Mouse (Mus musculus): ENCODE data around the gene Nin. TPM values are rescaled to one million over a fixed set of nuclear protein-coding genes. Genes with fewer than 3 reads are reported as not detected.

Nin gene
- polyA plus RNA-seq, 1 experiment from 2014 or later, result 9.4 TPM

GRCm38 (mm10) chr12:70110375-70111116 is 3.0 kb downstream of the Nin start:
- H3K4me2 ChIP-seq (ENCODE audit: low read length), result peak overlapping the region; percentile 86
- no peak for ATAC-seq
- 7% methylated on average over 23 of the region's 23 CpGs for WGBS
- H3K27ac ChIP-seq (ENCODE audit: low read depth, low read length), result peak overlapping the region; percentile 89
- peak overlapping the region; percentile 83 for H3K4me3 ChIP-seq (ENCODE audit: low read length)
- H3K9ac ChIP-seq (ENCODE audit: low read depth, low read length), result peak overlapping the region; percentile 98
- H3K27me3 ChIP-seq (replicated peaks; ENCODE audit: control insufficient read depth, insufficient read depth, low read length), result no peaks in the 10 kb centered on the region
- no peaks in the 10 kb centered on the region for H3K36me3 ChIP-seq (ENCODE audit: control insufficient read depth, insufficient read depth, low read length)
- no peaks in the 10 kb centered on the region for H3K9me3 ChIP-seq (ENCODE audit: control insufficient read depth, low read length)
- peaks cover 37% of the 10 kb centered on the region for H3K4me1 ChIP-seq (ENCODE audit: control insufficient read depth, insufficient read depth, low read depth, low read length)

- WGBS, result 31% methylated on average over 6 of the region's 6 CpGs
- H3K4me3 ChIP-seq (ENCODE audit: low read length), result peak overlapping the region; percentile 83
- ATAC-seq, result no peak
- no peak overlapping the region for H3K27ac ChIP-seq (ENCODE audit: low read depth, low read length)
- H3K9me3 ChIP-seq (ENCODE audit: control insufficient read depth, low read length), result no peaks in the 10 kb centered on the region
- peak overlapping the region; percentile 86 for H3K4me2 ChIP-seq (ENCODE audit: low read length)
- peaks cover 42% of the 10 kb centered on the region for H3K4me1 ChIP-seq (ENCODE audit: control insufficient read depth, insufficient read depth, low read depth, low read length)
- no peaks in the 10 kb centered on the region for H3K27me3 ChIP-seq (replicated peaks; ENCODE audit: control insufficient read depth, insufficient read depth, low read length)
- H3K9ac ChIP-seq (ENCODE audit: low read depth, low read length), result peak overlapping the region; percentile 98; the same call in 1 of the 2 replicates
- no peaks in the 10 kb centered on the region for H3K36me3 ChIP-seq (ENCODE audit: control insufficient read depth, insufficient read depth, low read length)
Measured at GRCm38 (mm10) chr12:70109921-70110320, 3.6 kb downstream of the Nin start.

GRCm38 (mm10) chr12:70108104-70108503 is 5.4 kb downstream of the Nin start:
- Histone ChIP-seq H3K27ac (ENCODE audit: low read depth, low read length) (no peak overlapping the region), H3K27me3 (replicated peaks; ENCODE audit: control insufficient read depth, insufficient read depth, low read length) (no peaks in the 10 kb centered on the region), H3K9ac (ENCODE audit: low read depth, low read length) (peak overlapping the region; percentile 14; the same call in 1 of the 2 replicates), H3K4me2 (ENCODE audit: low read length) (no peak overlapping the region), H3K4me3 (ENCODE audit: low read length) (no peak overlapping the region), H3K9me3 (ENCODE audit: control insufficient read depth, low read length) (no peaks in the 10 kb centered on the region), H3K4me1 (ENCODE audit: control insufficient read depth, insufficient read depth, low read depth, low read length) (peaks cover 49% of the 10 kb centered on the region), H3K36me3 (ENCODE audit: control insufficient read depth, insufficient read depth, low read length) (no peaks in the 10 kb centered on the region)
- 18% methylated on average over 2 of the region's 2 CpGs for WGBS
- no peak for ATAC-seq

DNA sequence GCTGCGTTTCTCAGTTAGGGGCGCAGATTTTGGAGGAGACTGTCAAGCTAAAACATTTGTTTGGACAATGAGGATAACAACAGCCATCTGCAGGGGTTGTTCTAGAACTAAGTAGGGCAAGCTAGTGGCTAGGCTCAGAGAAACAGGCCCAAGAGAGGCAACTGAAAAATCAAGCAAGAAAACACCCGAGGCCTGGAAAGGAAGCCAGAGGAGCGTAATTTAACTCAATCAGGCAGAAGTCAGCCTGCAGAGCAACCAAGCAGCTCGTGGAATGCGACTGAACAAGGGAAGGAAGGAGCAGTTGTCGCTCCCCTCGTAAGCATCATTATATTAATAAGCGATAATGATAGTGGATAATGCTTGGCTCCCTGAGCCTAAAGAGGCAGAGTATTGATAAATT is 7.0 kb downstream of the Nin start:
- H3K27ac ChIP-seq (ENCODE audit: low read depth, low read length), result peak overlapping the region; percentile 5
- no peaks in the 10 kb centered on the region for H3K27me3 ChIP-seq (replicated peaks; ENCODE audit: control insufficient read depth, insufficient read depth, low read length)
- H3K4me3 ChIP-seq (ENCODE audit: low read length), result no peak overlapping the region
- no peak overlapping the region for H3K9ac ChIP-seq (ENCODE audit: low read depth, low read length)
- 0 out of 2 replicates have a peak, but pooled peaks cover 2% of the 10 kb centered on the region for H3K36me3 ChIP-seq (ENCODE audit: control insufficient read depth, insufficient read depth, low read length)
- WGBS, result 35% methylated on average over 9 of the region's 9 CpGs
- no peaks in the 10 kb centered on the region for H3K9me3 ChIP-seq (ENCODE audit: control insufficient read depth, low read length)
- no peak overlapping the region for H3K4me2 ChIP-seq (ENCODE audit: low read length)
- no peak for ATAC-seq
- H3K4me1 ChIP-seq (ENCODE audit: control insufficient read depth, insufficient read depth, low read depth, low read length), result peaks cover 47% of the 10 kb centered on the region

GRCm38 (mm10) chr12:70105885-70106284 is 7.6 kb downstream of the Nin start:
- no peak overlapping the region for H3K4me2 ChIP-seq (ENCODE audit: low read length)
- no peaks in the 10 kb centered on the region for H3K27me3 ChIP-seq (replicated peaks; ENCODE audit: control insufficient read depth, insufficient read depth, low read length)
- ATAC-seq, result no peak
- peak overlapping the region; percentile 5 for H3K27ac ChIP-seq (ENCODE audit: low read depth, low read length)
- 52% methylated on average over 6 of the region's 6 CpGs for WGBS
- H3K36me3 ChIP-seq (ENCODE audit: control insufficient read depth, insufficient read depth, low read length), result 0 out of 2 replicates have a peak, but pooled peaks cover 2% of the 10 kb centered on the region
- H3K9ac ChIP-seq (ENCODE audit: low read depth, low read length), result no peak overlapping the region; the same call in 1 of the 2 replicates
- H3K4me3 ChIP-seq (ENCODE audit: low read length), result no peak overlapping the region
- peaks cover 47% of the 10 kb centered on the region for H3K4me1 ChIP-seq (ENCODE audit: control insufficient read depth, insufficient read depth, low read depth, low read length)
- H3K9me3 ChIP-seq (ENCODE audit: control insufficient read depth, low read length), result no peaks in the 10 kb centered on the region

DNA sequence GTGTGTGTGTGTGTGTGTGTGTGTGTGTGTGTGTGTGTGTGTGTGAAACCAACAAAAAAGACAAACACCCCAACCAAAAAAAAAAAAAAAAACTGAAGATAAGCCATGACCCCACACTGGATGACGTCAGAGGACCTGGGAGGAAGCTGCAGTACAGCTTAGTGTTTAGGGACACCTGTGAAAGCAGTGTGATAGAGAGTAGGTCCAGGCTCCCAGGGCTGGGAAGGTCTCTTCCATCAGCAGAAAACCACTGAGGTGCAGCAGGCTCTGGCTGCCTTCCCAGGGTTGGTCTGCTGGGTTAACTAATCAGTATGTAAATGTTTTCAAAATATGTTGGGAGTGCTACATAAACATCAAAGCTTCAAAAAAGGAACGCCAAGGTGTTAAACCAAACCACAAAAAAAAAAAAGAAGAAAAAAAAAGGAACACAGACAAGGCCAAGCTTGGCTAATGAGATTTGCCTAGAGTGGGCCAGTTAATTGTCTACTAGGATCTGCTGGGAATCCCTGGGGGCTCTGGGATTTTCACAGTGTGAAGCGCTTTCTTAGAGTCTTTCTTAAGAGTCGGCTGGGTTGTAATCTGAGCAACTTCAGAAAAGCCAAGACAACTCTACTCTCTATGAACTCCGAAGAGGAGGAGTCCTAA is 8.6 kb downstream of the Nin start:
- no peak overlapping the region for H3K27ac ChIP-seq (ENCODE audit: low read depth, low read length)
- no peaks in the 10 kb centered on the region for H3K27me3 ChIP-seq (replicated peaks; ENCODE audit: control insufficient read depth, insufficient read depth, low read length)
- no peak overlapping the region for H3K4me2 ChIP-seq (ENCODE audit: low read length)
- H3K9me3 ChIP-seq (ENCODE audit: control insufficient read depth, low read length), result no peaks in the 10 kb centered on the region
- 0 out of 2 replicates have a peak, but pooled peaks cover 2% of the 10 kb centered on the region for H3K36me3 ChIP-seq (ENCODE audit: control insufficient read depth, insufficient read depth, low read length)
- H3K9ac ChIP-seq (ENCODE audit: low read depth, low read length), result no peak overlapping the region
- no peak for ATAC-seq
- H3K4me1 ChIP-seq (ENCODE audit: control insufficient read depth, insufficient read depth, low read depth, low read length), result peaks cover 40% of the 10 kb centered on the region
- WGBS, result 14% methylated on average over 5 of the region's 5 CpGs
- H3K4me3 ChIP-seq (ENCODE audit: low read length), result no peak overlapping the region

GRCm38 (mm10) chr12:70104199-70104598 is 9.3 kb downstream of the Nin start:
- Histone ChIP-seq H3K27ac (ENCODE audit: low read depth, low read length) (no peak overlapping the region), H3K4me3 (ENCODE audit: low read length) (no peak overlapping the region), H3K9ac (ENCODE audit: low read depth, low read length) (no peak overlapping the region), H3K36me3 (ENCODE audit: control insufficient read depth, insufficient read depth, low read length) (0 out of 2 replicates have a peak, but pooled peaks cover 2% of the 10 kb centered on the region), H3K4me2 (ENCODE audit: low read length) (no peak overlapping the region), H3K9me3 (ENCODE audit: control insufficient read depth, low read length) (no peaks in the 10 kb centered on the region), H3K4me1 (ENCODE audit: control insufficient read depth, insufficient read depth, low read depth, low read length) (peaks cover 36% of the 10 kb centered on the region), H3K27me3 (replicated peaks; ENCODE audit: control insufficient read depth, insufficient read depth, low read length) (no peaks in the 10 kb centered on the region)
- 48% methylated on average over 4 of the region's 4 CpGs for WGBS
- 0 out of 2 replicates have a peak, but pooled peaks have one; percentile 9 for ATAC-seq

DNA sequence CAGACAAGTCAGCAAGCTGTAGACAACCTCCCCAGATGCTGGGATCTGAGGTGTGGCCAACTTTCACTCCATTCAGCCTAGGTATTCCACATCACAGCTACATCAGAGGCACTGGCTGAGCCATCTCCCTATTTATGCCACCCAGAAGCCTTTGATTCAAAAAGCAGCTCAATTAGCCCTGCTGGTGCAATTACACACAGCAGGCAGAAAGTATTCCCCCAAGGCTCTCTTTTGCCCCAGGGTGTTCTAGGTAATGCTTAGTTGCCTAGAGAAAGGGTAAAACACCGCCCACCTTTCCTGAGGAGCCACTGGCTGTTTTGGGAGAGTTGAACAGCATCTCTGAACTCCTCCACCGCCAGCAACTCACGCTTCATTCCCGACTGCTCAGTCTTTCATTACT is 10.3 kb downstream of the Nin start:
- ATAC-seq, result no peak
- H3K27me3 ChIP-seq (replicated peaks; ENCODE audit: control insufficient read depth, insufficient read depth, low read length), result no peaks in the 10 kb centered on the region
- 0 out of 2 replicates have a peak, but pooled peaks cover 2% of the 10 kb centered on the region for H3K36me3 ChIP-seq (ENCODE audit: control insufficient read depth, insufficient read depth, low read length)
- H3K4me2 ChIP-seq (ENCODE audit: low read length), result no peak overlapping the region
- H3K27ac ChIP-seq (ENCODE audit: low read depth, low read length), result no peak overlapping the region
- H3K9ac ChIP-seq (ENCODE audit: low read depth, low read length), result no peak overlapping the region; the same call in 1 of the 2 replicates
- H3K4me1 ChIP-seq (ENCODE audit: control insufficient read depth, insufficient read depth, low read depth, low read length), result peaks cover 35% of the 10 kb centered on the region
- H3K4me3 ChIP-seq (ENCODE audit: low read length), result no peak overlapping the region
- H3K9me3 ChIP-seq (ENCODE audit: control insufficient read depth, low read length), result no peaks in the 10 kb centered on the region
- 82% methylated on average over 4 of the region's 4 CpGs for WGBS

GRCm38 (mm10) chr12:70102426-70102825 is 11.1 kb downstream of the Nin start:
- Histone ChIP-seq H3K27ac (ENCODE audit: low read depth, low read length) (no peak overlapping the region), H3K4me2 (ENCODE audit: low read length) (no peak overlapping the region), H3K9ac (ENCODE audit: low read depth, low read length) (no peak overlapping the region), H3K9me3 (ENCODE audit: control insufficient read depth, low read length) (no peaks in the 10 kb centered on the region), H3K27me3 (replicated peaks; ENCODE audit: control insufficient read depth, insufficient read depth, low read length) (no peaks in the 10 kb centered on the region), H3K4me1 (ENCODE audit: control insufficient read depth, insufficient read depth, low read depth, low read length) (peaks cover 29% of the 10 kb centered on the region), H3K4me3 (ENCODE audit: low read length) (no peak overlapping the region), H3K36me3 (ENCODE audit: control insufficient read depth, insufficient read depth, low read length) (0 out of 2 replicates have a peak, but pooled peaks cover 2% of the 10 kb centered on the region)
- 90% methylated on average over 9 of the region's 9 CpGs for WGBS
- ATAC-seq, result no peak
